25 mouse cellular contexts compared by ENCODE assay signal in the genomic region with DNA sequence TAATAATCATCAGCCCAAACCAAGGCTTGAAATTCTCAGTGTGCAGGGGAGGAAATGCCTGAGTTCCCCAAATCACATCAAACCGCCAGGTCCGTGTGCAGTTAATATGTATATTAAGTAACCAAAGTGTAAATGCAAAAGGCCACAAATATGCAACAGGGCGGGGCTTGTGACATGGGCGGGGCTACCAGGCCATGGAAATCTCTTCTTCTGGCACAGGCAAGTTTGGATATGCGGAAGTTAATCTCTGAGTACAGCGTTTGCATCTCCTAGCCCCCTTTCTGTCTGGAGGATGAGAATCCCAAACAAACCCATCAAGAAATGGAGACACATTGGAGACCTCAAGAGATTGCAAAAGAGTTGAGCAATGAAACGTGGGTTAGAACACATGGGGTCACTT.
"Had no signal": no experiment of that assay in that cellular context is flagged by ENCODE, and none has a peak within 500 bp of the region (broad histone marks: within the 10 kb centered on the region; RNA-seq: fewer than 3 reads in every experiment).

No protein-coding gene starts in this region.

- DNase-seq: gastrocnemius, postnatal 10 days; gastrocnemius, postnatal 25 days; heart, adult 2 months; heart, postnatal 14 days; heart, postnatal 36 days; kidney, adult 11 months; kidney, adult 2 months; kidney, adult 9 months; kidney, postnatal 14 days; kidney, postnatal 36 days; liver; liver, embryonic 13.5 days had no signal

- H3K36me3 ChIP-seq: heart, embryonic 15.5 days; hindbrain, embryonic 15.5 days; kidney, embryonic 15.5 days; limb, embryonic 12.5 days; liver, embryonic 13.5 days had no signal

- H3K9me3 ChIP-seq: heart, embryonic 13.5 days; heart, embryonic 15.5 days; hindbrain, embryonic 13.5 days; hindbrain, embryonic 15.5 days; kidney, embryonic 15.5 days; limb, embryonic 10.5 days; limb, embryonic 12.5 days; liver, embryonic 13.5 days had no signal

- H3K27me3 ChIP-seq: heart, embryonic 13.5 days; heart, embryonic 15.5 days; hindbrain, embryonic 13.5 days; hindbrain, embryonic 15.5 days; kidney, embryonic 15.5 days had no signal

- H3K9ac ChIP-seq: heart, embryonic 13.5 days; heart, embryonic 15.5 days; hindbrain, embryonic 13.5 days; hindbrain, embryonic 15.5 days; kidney, embryonic 15.5 days; limb, embryonic 12.5 days; liver, embryonic 13.5 days had no signal

- H3K27ac ChIP-seq: heart, embryonic 13.5 days; hindbrain, embryonic 13.5 days; hindbrain, embryonic 15.5 days; hindbrain, postnatal 0 days; kidney, postnatal 0 days; left cerebral cortex, adult 2 months; limb, embryonic 10.5 days; limb, embryonic 12.5 days; liver, embryonic 13.5 days had no signal

- H3K4me2 ChIP-seq: heart, embryonic 11.5 days; heart, embryonic 13.5 days; heart, embryonic 15.5 days; hindbrain, embryonic 13.5 days; hindbrain, embryonic 15.5 days; kidney, embryonic 15.5 days; limb, embryonic 12.5 days; liver, embryonic 11.5 days; liver, embryonic 13.5 days had no signal

- H3K4me3 ChIP-seq: heart, adult 2 months; heart, embryonic 13.5 days; heart, embryonic 15.5 days; hindbrain, embryonic 13.5 days; hindbrain, embryonic 15.5 days; kidney, embryonic 15.5 days; left cerebral cortex, adult 2 months; limb, embryonic 10.5 days; limb, embryonic 12.5 days; liver, embryonic 13.5 days had no signal

- ATAC-seq: hindbrain, postnatal 0 days; intestine, embryonic 16.5 days had no signal
